Mouse (Mus musculus) CH12.LX (cell line): ENCODE measurements around the gene Glb1. TPM values are rescaled to one million over a fixed set of nuclear protein-coding genes. Genes with fewer than 3 reads are reported as not detected.

Experiments
- DNase-seq: peaks from one replicate; pipeline ENCODE4 v3.0.0-alpha.2; 2013; ENCODE audit errors: extremely low read depth
- H3K27ac ChIP-seq: 2 replicates; pipeline ENCODE4 v1.5.1; 2012; ENCODE audit warnings: low read depth, mild to moderate bottlenecking, control low read depth, moderate library complexity; ENCODE audit not compliant: insufficient read depth
- H3K27me3 ChIP-seq: replicated peaks from 2 replicates; pipeline ENCODE3; 2012; ENCODE audit warnings: inconsistent platforms
- H3K36me3 ChIP-seq, 2 experiments: replicated peaks in 1 of 2; 2 replicates each; pipeline versions ENCODE3 to v1.6.1; 2012; ENCODE audit warnings: inconsistent platforms in 1 of 2, low read length in 1 of 2, mild to moderate bottlenecking in 1 of 2, mixed read lengths in 1 of 2, moderate library complexity in 1 of 2; ENCODE audit not compliant: control insufficient read depth in 1 of 2, insufficient read depth in 1 of 2
- H3K4me1 ChIP-seq, 2 experiments: 2 replicates each; pipeline ENCODE4 v1.6.1; 2012; ENCODE audit warnings: inconsistent platforms in 1 of 2, moderate library complexity in 1 of 2; ENCODE audit not compliant: insufficient read depth in 2 of 2, control insufficient read depth in 1 of 2
- H3K4me2 ChIP-seq: 2 replicates; pipeline ENCODE4 v1.6.1; 2012; ENCODE audit warnings: low read depth, mild to moderate bottlenecking, control low read depth; ENCODE audit not compliant: poor library complexity, insufficient read depth, severe bottlenecking
- H3K4me3 ChIP-seq, 3 experiments: fragments of 150-350 bp in 1 of 3; sonication (generic) in 1 of 3; replicated peaks in 1 of 3; 2 replicates each; pipeline versions ENCODE3 to v1.5.1; 2011 to 2012; ENCODE audit warnings: low read depth in 2 of 3, low read length in 2 of 3, mild to moderate bottlenecking in 2 of 3, moderate library complexity in 2 of 3, control low read depth in 1 of 3, improper control_type of control experiment in 1 of 3, inconsistent platforms in 1 of 3, mixed read lengths in 1 of 3; ENCODE audit not compliant: poor library complexity in 1 of 3
- H3K79me2 ChIP-seq: replicated peaks from 2 replicates; pipeline ENCODE4 v1.6.1; 2012; ENCODE audit warnings: mild to moderate bottlenecking, moderate library complexity; ENCODE audit not compliant: control insufficient read depth, poor library complexity, insufficient read depth, severe bottlenecking; ENCODE audit errors: extremely low read depth
- H3K9ac ChIP-seq: 2 replicates; pipeline ENCODE4 v1.6.1; 2012; ENCODE audit warnings: low read depth, mild to moderate bottlenecking, control low read depth, moderate library complexity; ENCODE audit not compliant: insufficient read depth
- H3K9me3 ChIP-seq: replicated peaks from 2 replicates; pipeline ENCODE3; 2012; ENCODE audit warnings: low read length, inconsistent platforms, mixed read lengths
- CHD1 ChIP-seq: IDR thresholded peaks from 2 replicates; pipeline ENCODE4 v1.6.1; 2012; ENCODE audit warnings: low read depth, low read length, improper control_type of control experiment, inconsistent platforms
- CHD2 ChIP-seq: IDR thresholded peaks from 2 replicates; pipeline ENCODE4 v1.6.1; 2011; ENCODE audit warnings: low read length, improper control_type of control experiment
- E2F4 ChIP-seq: IDR thresholded peaks from 2 replicates; pipeline ENCODE4 v1.6.1; 2011; ENCODE audit warnings: low read depth, low read length, improper control_type of control experiment; ENCODE audit not compliant: insufficient replicate concordance
- ELF1 ChIP-seq: IDR thresholded peaks from 2 replicates; pipeline ENCODE4 v1.6.1; 2014; ENCODE audit warnings: low read depth, mild to moderate bottlenecking, inconsistent platforms, low read length, improper control_type of control experiment
- ETS1 ChIP-seq: conservative IDR thresholded peaks from 2 replicates; pipeline ENCODE4 v1.6.1; 2012; ENCODE audit warnings: low read depth, mild to moderate bottlenecking, inconsistent platforms, low read length, improper control_type of control experiment, moderate library complexity
- GABPA ChIP-seq: IDR thresholded peaks from 2 replicates; pipeline ENCODE4 v1.6.1; 2012; ENCODE audit warnings: low read depth, low read length, improper control_type of control experiment, inconsistent platforms; ENCODE audit not compliant: insufficient replicate concordance
- KAT2A ChIP-seq: IDR thresholded peaks from 2 replicates; pipeline ENCODE4 v1.6.1; 2012; ENCODE audit warnings: low read length, improper control_type of control experiment, inconsistent platforms; ENCODE audit not compliant: insufficient replicate concordance
- MXI1 ChIP-seq: IDR thresholded peaks from 2 replicates; pipeline ENCODE4 v1.6.1; 2011; ENCODE audit warnings: mild to moderate bottlenecking, low read depth, low read length, improper control_type of control experiment
- MYC ChIP-seq: IDR thresholded peaks from 2 replicates; pipeline ENCODE4 v1.6.1; 2011; ENCODE audit warnings: low read depth, mild to moderate bottlenecking, improper control_type of control experiment, low read length
- POLR2A ChIP-seq: IDR thresholded peaks from 2 replicates; pipeline ENCODE4 v1.6.1; 2011; ENCODE audit warnings: low read depth, mild to moderate bottlenecking, improper control_type of control experiment, low read length
- RCOR1 ChIP-seq: conservative IDR thresholded peaks from 2 replicates; pipeline ENCODE4 v1.6.1; 2012; ENCODE audit warnings: low read depth, mild to moderate bottlenecking, inconsistent platforms, low read length, improper control_type of control experiment
- SIN3A ChIP-seq: IDR thresholded peaks from 2 replicates; pipeline ENCODE4 v1.6.1; 2012; ENCODE audit warnings: low read length, improper control_type of control experiment, inconsistent platforms
- SMC3 ChIP-seq: IDR thresholded peaks from 2 replicates; pipeline ENCODE4 v1.6.1; 2011; ENCODE audit warnings: low read depth, low read length, improper control_type of control experiment
- TBP ChIP-seq: conservative IDR thresholded peaks from 2 replicates; pipeline ENCODE4 v1.6.1; 2011; ENCODE audit warnings: low read depth, low read length, improper control_type of control experiment
- TCF12 ChIP-seq: IDR thresholded peaks from 2 replicates; pipeline ENCODE4 v1.6.1; 2014; ENCODE audit warnings: low read depth, mild to moderate bottlenecking, inconsistent platforms, low read length, improper control_type of control experiment
- ZC3H11A ChIP-seq: IDR thresholded peaks from 2 replicates; pipeline ENCODE4 v1.6.1; 2012; ENCODE audit warnings: low read depth, mild to moderate bottlenecking, inconsistent platforms, low read length, improper control_type of control experiment
- ZKSCAN1 ChIP-seq: IDR thresholded peaks from 2 replicates; pipeline ENCODE4 v1.6.1; 2012; ENCODE audit warnings: low read depth, inconsistent platforms, low read length, improper control_type of control experiment, borderline replicate concordance
- ZMIZ1 ChIP-seq: IDR thresholded peaks from 2 replicates; pipeline ENCODE4 v1.6.1; 2012; ENCODE audit warnings: low read depth, mild to moderate bottlenecking, inconsistent platforms, low read length, improper control_type of control experiment
- ZNF384 ChIP-seq: IDR thresholded peaks from 2 replicates; pipeline ENCODE4 v1.6.1; 2012; ENCODE audit warnings: low read depth, low read length, improper control_type of control experiment, inconsistent platforms
- dilution Hi-C: fragments of 300-500 bp; cut with MboI; formaldehyde crosslinking; loops from 2 replicates; pipeline ENCODE4 v1.14.3; 2020; ENCODE audit warnings: low sequenced_read_pairs; ENCODE audit not compliant: extremely low pct_unique_long_range_greater_than_20kb, extremely low pct_ligation_motif_present
- in situ Hi-C: fragments of 300-500 bp; cut with MboI; formaldehyde crosslinking; loops from 3 replicates; pipeline ENCODE4 v1.14.3; 2019; ENCODE audit warnings: low sequenced_read_pairs, low pct_ligation_motif_present, low pct_unique_long_range_greater_than_20kb, mixed read lengths
- polyA plus RNA-seq: library from polyadenylated mRNA; unstranded; fragments of >175 nt; gene quantifications from 2 replicates; pipeline ENCODE4 v1.2.1, GENCODE M21; 2012; ENCODE audit warnings: low read depth; ENCODE audit not compliant: insufficient read length
- total RNA-seq, 2 experiments: library from RNA; depleted of rRNA; stranded (reverse); fragments of 300-350 nt in 1 of 2; fragments of >200 nt in 1 of 2; gene quantifications; 2 replicates each; pipeline ENCODE4 v1.2.3; 2012 to 2014

Gene Glb1
- total and polyA plus RNA-seq, 3 experiments = 25.7 to 40.7 (median 35.4) TPM

GRCm38 (mm10) chr9:114446887-114447286 lies 46.0 kb downstream of the Glb1 start:
- H3K4me1 ChIP-seq = peaks cover 8 to 52% of the 10 kb centered on the region in 2 experiments
- peaks cover 8% of the 10 kb centered on the region for H3K9me3 ChIP-seq
- no peak for DNase-seq
- no peak overlapping the region for H3K27ac ChIP-seq
- H3K36me3 ChIP-seq = peaks cover 0 to 22% of the 10 kb centered on the region in 2 experiments
- in situ Hi-C loops = no loop called here
- H3K79me2 ChIP-seq = no peaks in the 10 kb centered on the region
- no peaks in the 10 kb centered on the region for H3K27me3 ChIP-seq
- TF ChIP-seq TBP (no peak), MYC (no peak)
- TF ChIP-seq, all 38 proteins: peak for 0
- dilution Hi-C loops = no loop called here
- no peak overlapping the region for H3K9ac ChIP-seq
- H3K4me3 ChIP-seq = no peak overlapping the region
- H3K4me2 ChIP-seq = no peak overlapping the region

DNA sequence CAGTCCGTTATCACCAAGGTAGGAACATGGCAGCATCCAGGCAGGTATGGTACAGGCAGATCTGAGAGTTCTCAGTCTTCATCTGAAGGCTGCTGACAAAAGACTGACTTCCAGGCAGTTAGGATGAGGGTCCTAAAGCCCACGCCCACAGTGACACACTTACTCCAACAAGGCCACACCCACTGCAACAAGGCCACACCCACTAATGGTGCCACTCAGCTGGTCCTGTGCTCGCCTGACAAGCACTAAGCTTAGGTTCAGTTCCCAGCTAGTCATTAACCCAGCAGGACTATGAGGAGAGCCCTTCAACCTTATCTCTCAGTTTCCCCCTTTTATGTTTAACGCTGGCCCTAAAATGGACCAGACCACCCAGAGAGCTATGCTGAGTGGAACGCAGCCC lies 47.8 kb downstream of the Glb1 start:
- Histone ChIP-seq H3K9ac (no peak overlapping the region), H3K79me2 (no peaks in the 10 kb centered on the region), H3K4me1 (peaks cover 15 to 62% of the 10 kb centered on the region in 2 experiments), H3K27me3 (no peaks in the 10 kb centered on the region), H3K27ac (no peak overlapping the region)
- dilution Hi-C loops = no loop called here
- DNase-seq = no peak
- TF ChIP-seq MXI1 = no peak
- TF ChIP-seq RCOR1 = no peak
- TF ChIP-seq KAT2A = no peak
- no peak for TF ChIP-seq E2F4
- TF ChIP-seq CHD1 = no peak
- no peak for TF ChIP-seq ZC3H11A
- no peak for TF ChIP-seq SIN3A
- TF ChIP-seq SMC3 = no peak
- TF ChIP-seq ZKSCAN1 = no peak
- TF ChIP-seq POLR2A = no peak
- TF ChIP-seq CHD2 = no peak
- no peak for TF ChIP-seq ETS1
- no peak for TF ChIP-seq ZNF384
- no peak for TF ChIP-seq TCF12
- no peak for TF ChIP-seq GABPA
- no peak for TF ChIP-seq ELF1
- no peak for TF ChIP-seq ZMIZ1
- TF ChIP-seq, all 38 proteins: peak for 0
- in situ Hi-C loops = no loop called here
- H3K4me3 ChIP-seq = no peak overlapping the region
- H3K4me2 ChIP-seq = no peak overlapping the region
- H3K36me3 ChIP-seq = peaks cover 0 to 9% of the 10 kb centered on the region in 2 experiments
- H3K9me3 ChIP-seq = no peaks in the 10 kb centered on the region
